Mouse (Mus musculus) ovary, adult 18-20 months (tissue): ENCODE results near the gene Taok3.

Experiments
- DNase-seq: peaks from one replicate; pipeline ENCODE4 v3.0.0; 2022; ENCODE audit warnings: low spot score, mixed read lengths

Gene Taok3

DNA sequence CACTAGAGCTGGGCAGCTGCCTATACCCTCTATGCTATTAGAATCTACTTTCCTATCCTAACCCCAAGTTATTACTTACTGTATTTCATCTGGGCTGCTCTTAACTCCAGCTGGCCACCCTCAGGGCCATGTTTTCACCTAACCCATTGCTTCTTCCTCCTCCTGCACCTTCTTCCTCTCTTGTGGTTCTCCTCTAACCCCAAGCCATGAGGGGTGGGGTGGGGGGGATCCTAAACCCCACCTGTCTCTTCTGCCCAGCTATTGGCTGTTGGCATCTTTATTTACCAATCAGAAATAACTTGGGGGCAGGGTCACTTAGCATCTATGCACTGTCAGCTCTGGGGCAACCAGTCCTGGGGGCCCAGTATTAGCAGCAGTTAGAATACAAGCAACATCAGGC lies 26.2 kb downstream of the Taok3 start:
- no peak for DNase-seq

DNA sequence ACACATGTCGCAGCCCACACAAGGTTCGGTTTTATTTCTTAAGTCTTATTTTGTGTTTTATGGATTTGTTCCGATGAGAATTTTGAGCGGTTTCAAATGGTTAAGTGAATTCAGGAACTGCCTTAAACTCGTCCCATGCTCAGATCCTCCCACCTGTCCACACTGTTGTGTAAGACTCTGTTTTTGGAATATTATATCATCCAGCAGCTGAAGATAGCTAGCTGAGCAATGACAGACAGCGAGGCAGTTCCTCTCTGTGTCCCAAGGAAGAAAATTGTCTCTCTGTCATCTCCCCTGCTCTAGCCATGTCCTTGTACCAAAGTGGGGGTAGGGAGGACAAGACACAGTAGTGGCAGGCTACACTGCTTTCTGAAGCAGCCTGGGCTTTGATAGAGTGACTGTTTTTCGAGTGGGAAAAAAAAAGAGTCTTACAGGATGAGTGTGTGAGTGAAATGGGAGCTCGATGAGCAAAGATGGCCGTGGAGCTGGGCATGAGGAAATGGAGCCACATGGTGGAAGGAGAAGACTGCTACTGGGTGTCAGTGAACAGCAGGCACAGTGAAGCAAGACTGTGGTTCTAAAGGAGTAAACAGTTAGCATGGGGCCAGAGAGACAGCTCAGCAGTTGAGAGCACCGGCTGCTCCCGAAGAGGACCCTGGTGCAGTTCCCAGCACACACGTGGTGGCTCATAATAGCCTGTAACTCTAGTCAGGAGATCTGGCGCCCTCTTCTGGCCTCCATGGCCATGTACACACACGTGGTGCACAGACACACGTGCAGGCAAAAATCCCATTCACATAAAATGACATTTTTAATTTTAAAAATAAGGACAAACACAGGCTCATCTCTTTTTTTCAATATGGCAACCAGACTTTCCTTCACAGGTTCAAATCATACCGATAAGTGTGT lies 27.5 kb downstream of the Taok3 start:
- no peak for DNase-seq

DNA sequence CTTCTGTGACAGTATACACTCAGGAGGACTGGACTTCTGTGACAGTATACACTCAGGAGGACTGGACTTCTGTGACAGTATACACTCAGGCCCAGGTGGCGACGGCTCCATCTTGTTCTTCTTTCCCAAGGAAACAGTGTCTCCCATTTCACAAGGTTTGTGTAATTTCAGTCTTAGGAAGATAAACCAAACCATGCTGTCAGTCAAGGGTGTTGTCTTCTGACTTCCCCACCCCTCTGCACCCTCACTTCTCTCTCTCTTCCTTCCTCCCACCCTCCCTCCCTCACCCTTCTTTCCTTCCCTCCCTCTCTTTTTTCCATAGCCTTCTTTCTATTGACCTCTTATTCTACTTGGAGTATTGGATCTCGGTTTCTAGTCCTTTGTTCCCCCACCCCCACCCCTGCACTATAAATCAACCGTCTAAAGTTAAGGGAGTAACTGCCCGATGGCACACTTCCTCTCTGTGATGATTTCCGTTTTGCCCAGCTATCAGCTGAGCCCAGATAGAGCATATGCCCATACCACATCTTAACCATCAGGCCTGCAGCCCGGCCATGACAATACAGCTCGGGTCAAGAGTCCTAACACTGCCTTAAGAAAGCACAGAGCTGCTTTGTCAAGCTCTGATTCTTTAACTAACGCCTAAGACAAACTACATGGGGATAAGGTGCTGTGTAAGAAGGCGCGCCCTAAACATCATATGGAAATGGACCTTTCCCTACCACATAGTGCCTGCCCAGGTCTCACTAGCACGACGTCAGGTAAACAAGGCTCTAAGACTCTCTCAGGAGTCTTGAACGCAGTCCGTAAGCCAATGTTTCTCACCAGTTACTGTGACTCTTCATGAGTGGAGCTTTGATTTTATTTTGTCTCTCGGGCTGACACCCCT lies 29.4 kb downstream of the Taok3 start:
- no peak for DNase-seq

DNA sequence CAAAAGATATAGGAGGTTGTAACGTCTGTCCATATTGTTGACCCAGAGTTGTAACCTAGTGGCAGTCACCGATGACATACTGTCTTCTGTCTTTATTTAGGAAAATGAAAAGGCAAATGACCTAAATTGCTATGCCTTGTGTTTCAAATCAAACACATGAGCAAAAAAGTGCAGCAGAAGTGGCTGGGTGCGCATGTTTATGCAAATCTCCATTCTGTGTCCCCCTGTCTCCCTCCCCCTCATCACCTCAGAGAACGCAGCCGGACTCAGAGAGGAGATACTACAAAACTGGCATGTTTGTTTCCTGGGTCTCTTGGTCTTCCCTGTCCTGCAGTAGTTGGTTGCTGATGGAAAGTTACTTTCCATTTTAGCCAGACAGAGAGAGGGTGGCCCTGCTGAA lies 30.1 kb downstream of the Taok3 start:
- DNase-seq: no peak

DNA sequence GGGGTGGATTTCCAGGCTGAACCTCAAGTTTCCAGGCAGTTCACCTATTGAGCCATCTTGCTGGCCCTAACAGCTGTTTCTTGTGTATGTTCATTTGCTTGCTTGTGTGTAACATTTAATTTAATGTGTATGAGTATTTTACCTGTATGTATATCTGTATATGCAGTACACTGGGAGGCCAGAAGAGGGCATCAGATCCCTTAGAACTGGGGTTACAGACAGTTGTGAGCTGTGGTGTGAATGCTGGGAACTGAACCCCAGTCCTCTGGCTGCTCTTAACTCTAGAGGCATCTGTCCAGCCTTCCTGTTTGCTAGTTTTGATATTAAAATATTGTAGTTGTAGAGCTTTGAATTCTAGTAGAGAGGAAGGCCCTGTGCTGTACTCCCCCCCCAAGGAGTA lies 33.0 kb downstream of the Taok3 start:
- DNase-seq: no peak

DNA sequence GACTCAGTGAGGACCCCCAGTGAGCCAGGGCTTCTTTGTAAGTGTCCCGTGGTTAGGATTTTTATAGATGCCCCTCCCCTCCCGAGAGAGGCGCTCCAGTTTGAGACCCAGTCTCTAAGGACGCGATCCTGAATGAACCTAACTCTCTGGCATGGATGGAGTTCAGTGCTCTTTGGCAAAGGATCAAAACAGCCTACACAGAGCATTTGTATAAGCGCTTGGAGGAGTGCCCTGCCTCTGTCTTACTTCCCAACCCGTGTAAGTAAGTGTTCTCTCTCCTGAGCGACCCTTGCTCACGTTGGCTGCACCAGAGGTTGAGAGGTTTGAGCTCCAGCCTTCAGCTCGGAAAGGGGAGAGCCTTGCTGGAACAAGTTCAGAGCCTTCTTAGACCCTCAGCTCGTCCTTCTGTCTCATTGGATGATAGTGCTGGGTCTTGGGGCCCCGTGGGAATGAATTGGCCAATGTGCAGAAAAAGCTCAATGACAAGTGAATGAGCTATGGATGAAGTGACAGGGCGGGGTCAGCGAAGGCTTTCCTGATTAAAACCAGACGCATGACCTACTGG lies 33.7 kb downstream of the Taok3 start:
- DNase-seq: no peak

DNA sequence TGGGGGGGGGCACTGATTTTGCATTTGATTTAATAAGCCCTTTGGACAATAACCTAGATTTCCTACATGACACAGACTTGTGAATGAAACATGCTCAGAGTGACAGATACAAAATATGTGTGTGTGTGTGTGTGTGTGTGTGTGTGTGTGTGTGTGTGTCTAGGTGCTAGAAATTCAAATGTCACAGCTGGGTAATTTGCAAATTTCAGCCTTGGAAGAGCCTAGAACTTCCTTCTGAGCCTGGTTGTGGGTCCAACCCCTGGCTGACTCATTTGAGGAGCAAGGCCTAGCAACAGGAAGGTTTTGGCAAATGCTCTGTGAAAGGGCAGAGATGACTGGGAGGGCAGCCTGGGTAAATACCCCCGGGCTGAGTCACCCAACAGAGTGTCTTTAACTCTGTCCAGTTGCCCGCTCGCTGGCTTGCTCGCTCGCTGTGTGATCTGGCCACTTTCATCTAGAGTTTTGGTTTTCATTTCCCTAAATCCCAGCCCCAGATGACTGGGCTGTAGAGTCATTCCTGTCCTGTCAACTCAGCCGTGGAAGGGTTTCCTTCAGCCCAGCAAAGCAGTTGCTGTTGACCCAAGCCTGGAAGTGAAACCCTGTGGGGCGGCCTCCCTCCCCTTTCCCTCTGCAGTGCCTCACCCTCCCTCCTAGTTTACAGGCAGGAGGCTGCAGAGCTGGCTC lies 38.5 kb downstream of the Taok3 start:
- peak; percentile 61 for DNase-seq

DNA sequence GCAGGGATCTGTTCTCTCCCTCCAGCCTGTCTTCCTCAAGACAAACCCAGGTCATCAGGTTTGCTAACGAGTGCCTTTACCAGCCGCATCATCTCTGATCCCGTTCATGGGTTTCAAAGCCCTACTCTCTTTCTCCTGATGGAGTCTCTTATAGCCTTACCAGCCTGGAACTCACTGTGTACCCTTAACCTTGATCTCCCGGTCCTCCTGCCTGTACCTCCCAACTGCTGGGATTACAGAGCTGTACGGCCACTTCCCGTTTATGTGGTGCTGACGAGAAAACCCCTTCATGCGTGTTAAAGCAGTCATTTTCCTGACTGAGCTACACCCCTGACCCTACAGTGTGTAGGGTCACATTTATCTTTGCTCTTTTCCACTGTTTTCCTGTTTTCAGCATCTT lies 39.4 kb downstream of the Taok3 start:
- DNase-seq: no peak

DNA sequence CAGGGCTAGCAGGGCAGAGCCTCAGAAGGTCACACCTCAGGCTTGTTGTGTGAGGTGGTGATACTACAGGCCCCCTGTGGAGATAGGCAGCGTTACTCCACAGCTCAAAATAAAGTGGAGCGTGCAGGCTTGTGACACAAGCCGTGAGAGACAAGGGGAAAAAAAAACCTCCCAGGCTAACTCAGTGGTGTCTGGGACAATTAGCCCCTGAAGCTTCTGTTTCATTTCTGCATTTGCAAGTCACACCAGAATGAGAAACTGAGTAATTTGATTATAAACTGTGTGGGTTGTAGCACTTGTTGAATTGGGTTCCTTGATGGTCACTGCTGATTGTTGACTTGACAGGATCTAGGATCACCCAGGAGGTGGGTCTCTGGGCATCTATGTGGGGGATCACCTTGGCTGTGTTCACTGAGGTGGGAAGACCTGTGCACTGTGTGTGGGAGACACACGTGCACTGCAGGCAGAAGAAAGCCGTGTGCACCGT lies 39.9 kb downstream of the Taok3 start:
- no peak for DNase-seq

DNA sequence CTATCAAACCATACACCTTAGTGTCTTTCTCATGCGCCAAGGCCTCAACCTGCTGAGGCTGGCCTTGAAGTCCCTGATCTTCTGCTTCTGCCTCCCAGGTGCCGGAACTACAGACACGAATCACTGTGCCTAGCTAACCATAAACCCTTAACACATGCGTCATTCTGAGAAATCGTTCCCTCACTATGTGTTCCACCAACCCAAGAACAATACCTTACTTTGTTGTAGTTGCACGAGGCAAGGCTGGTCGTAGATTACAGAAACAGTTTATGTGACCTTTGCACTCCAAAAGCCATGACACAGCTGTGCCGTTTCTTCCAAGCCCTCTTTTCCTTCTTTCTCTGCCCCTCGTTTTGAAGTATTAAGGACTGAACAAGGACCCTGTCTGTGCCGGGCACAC lies 40.6 kb downstream of the Taok3 start:
- no peak for DNase-seq

DNA sequence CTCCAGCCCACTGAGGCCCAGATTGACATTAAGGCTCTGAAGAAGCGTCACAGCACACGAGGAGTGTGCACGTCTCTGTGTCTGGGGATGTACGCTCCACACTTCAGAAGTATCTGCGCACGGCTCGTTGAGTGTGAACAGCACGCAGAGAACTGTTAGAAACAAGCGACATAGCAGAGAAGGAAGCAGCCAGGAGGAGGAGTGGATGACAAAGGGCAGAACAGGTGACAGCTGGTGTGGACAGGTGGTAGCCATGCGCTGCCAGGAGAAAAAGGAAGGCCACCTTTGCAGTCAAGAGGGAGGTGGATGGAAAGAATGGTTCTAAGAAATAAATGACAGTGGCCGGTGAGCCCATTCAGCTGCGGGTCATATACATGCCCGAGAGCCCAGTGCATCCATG lies 43.9 kb downstream of the Taok3 start:
- DNase-seq: no peak

DNA sequence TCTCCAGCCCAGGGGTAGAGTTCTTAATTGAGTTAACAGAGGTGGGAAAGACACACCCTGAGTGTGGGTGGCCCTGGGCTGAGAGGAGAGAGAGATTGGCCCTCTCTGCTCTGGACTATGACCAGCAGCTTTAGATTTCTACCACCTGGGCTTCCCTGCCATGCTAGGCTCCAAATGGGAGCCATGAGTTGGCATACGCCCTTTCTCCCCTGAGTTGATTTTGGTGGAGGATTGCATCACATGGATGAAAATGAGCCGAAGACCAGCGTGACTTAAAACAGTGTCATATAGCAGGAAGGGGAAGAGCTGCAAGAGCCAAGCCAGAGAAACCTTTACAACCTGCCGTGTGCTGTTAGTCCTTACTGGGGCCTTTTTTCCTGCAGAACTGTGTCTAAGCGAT lies 44.6 kb downstream of the Taok3 start:
- no peak for DNase-seq

DNA sequence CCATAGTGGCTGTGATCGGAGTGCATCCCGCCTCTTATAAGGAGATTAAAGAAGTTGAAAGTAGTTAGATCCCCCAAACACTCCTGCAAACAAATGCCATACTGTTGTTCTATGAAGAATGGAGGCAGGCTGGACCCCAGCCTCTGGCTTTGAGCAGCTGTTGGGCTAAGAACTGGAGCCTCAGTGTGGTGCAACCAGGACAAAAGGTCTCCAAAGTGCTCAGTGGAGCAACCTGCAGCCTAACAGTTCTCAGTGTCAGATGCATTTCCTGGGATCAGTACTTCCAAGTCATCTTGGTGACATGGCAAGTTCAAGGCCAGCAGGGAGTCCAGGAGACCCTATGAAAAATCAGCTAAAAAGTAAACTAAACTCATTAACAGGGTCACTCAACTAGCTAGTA lies 45.0 kb downstream of the Taok3 start:
- no peak for DNase-seq

DNA sequence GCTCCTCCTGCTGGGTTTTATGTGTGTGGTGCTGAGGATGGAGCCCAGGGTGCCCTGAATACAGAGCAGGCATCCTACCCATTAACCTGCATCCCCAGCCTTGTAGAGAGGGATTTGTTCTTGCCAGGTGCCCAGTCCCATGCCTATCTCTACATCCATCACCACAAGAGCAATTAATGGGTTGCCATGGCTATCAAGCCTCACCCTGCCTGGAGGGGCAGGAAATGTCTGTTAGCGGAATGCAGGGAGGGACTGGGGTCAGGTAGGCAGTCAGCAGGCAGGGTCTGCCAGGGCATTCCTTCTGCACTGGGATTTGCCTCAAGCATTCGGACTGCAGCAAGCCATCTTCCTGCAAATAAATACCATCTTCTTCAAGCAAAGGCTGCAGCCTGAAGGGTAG lies 46.0 kb downstream of the Taok3 start:
- no peak for DNase-seq

DNA sequence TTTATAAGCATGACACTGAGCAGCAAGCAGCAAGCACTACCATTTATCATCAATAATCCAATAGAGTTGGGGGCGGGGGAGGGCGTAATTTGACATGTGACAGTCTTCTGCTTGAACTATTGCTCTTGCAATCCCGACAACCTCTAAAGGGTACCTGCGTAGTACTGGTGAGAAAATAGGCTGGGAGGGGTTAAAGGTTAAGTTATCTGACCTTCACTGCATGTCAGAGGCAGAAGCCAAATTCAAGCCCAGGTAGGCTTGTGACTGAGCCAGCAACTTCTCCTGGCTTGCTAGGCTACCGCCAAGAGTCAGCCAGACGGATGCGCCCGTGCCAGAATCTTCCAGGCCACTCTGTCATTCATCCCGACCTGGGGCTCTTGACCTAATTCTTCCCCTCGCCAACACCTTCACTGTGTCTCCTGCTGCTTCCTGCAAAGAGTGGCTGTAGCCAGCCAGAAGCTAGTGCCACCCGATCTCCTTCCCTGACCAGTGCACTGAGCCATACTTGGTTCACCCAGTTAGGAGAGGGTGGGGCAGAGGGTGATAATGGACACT lies 47.0 kb downstream of the Taok3 start:
- no peak for DNase-seq

DNA sequence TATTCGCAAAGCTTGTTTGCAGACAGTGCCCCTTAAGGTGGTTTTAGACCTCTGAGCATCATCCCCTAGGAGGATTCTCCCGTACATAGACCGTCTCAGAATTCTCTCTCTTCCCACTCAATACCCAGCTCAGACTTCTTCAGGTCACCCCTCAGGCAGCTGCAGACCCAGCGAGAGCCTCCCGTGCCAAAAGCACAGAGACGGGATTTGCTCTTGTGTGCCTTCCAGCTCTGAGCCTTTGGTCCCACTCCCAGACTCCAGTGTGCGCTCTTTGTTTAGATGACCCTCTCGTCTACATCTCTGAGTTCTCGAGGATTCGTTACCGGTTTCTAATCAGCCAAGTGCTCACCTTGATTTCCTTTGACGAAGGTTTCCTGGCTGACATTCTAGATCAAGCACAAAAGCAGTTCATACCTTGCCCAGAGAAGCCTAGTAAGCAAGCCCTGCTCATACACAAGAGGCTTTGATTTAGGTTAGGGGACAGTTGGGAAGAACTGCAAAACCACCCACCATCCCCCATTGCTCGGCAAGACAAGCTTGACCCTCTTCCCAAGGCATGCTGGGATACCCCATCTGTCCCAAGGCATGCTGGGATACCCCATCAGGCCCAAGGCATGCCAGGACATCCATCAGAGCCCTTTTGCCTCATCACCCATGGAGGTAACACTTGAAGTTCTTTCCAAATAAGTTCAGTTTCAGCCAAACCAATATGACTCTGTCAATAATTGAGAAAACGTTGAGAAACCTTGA lies 48.6 kb downstream of the Taok3 start:
- DNase-seq: no peak

DNA sequence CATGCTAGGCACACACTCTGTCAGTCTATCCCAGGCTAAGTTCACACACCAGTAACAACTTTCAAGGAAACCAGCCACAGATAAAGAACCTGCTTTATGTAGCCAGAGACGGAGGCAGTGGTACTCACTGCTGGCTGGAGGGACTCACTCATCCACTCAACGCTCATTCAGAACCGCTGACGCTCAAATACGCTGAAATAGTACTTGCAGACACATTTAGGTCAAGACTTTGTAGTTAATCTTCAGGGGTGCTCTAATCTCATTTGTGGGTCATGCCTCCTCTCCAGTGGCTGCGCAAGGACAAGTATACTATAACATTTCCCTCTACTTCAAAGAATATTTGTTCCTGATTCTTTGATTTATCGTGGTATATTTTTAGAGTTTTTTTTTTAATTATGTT lies 54.1 kb downstream of the Taok3 start:
- no peak for DNase-seq

DNA sequence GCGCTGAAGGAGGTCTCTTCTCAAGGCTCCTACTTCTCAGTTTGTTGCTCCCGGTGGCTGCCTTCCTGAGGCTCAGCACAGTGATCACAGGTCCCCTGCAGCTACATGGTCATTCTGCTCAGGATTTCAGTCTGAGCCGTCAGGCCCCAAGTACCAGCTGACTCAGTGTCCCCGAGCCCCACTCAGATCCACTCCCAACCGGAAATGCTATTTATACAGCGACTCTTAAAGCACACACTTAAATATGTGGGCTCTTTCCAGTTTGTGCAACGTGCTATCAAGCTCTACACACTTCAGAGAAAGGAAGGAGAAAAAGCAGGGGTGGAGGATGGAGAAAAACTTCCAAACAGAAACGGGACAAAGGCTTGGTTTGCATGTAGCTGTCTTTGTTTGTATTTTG lies 56.0 kb downstream of the Taok3 start:
- no peak for DNase-seq

DNA sequence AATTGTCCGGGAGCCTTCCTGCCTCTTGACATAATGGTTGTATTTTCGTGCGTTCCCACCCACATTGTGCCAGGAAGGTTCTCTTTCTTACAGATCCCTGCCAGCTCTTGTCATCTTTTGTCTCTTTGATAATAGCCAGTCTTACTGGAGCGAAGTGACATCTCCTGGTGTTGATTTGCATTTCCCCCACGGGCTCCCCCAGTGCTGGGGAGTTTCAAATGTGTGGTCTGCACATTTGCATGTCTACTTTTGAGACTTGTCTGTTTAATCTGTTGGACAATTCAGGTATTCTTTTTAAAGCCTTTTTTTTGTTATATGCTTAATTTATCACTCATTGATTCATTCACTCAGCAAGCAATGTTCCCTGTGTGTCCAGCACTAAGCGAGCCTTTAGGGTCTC lies 58.1 kb downstream of the Taok3 start:
- no peak for DNase-seq

DNA sequence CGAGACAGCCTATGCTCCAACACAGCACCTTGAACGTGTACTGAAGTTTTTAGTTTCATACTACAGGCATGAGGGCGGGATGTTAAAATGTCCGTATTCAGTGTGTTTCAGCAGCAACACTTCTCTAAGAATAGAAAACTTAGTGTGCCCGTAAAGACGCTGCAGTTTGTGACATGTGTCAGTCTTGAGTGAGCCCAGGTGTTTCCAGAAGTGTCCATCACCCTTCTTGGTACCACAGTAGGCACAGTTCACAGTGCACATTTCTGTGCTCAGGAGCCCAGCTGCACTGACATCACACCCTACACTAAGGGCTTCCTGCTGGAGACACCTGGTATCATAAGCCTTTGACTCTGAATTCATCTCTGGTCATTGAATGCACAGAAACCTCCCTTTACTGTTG lies 58.6 kb downstream of the Taok3 start:
- no peak for DNase-seq

DNA sequence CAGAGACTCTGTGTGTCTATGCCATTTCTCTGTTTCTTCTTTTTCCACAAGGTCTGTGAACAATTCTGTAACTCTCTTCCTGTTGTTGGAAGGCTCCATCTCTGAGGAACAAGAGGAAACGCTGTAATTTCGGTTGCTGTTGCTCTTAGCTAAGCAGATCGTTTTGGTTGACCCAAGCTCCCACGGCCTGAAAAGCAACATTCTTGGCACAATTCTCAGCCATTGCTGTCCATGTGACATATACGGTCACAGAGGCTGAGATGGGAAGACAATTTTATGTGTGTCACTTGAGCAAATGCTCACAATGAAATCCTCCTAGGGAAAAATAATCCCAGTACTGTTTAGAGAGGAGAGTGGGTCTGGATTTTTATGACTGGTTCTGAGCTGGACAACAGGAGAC lies 62.0 kb downstream of the Taok3 start:
- DNase-seq: no peak
